Mouse (Mus musculus) olfactory bulb, adult 2 months (tissue): ENCODE measurements at regions not wholly inside any gene's neighbourhood (a gene's known extent, or its start where the extent isn't known, plus 50 kb on each side); places are given as distances from the start of the nearest gene placed in this dataset.

Experiments used
- CTCF ChIP-seq: fragments of 200-500 bp; IDR thresholded peaks from 2 replicates; pipeline ENCODE4 v1.5.1; 2012; ENCODE audit warnings: low read depth, mild to moderate bottlenecking, low read length, moderate library complexity; ENCODE audit not compliant: insufficient read depth
- POLR2A ChIP-seq: fragments of 200-500 bp; IDR thresholded peaks from 2 replicates; pipeline ENCODE4 v1.6.1; 2012; ENCODE audit warnings: mild to moderate bottlenecking, low read depth, low read length, moderate library complexity; ENCODE audit not compliant: insufficient read depth

- no peak for TF ChIP-seq CTCF
- no peak for TF ChIP-seq POLR2A
Observed at GRCm38 (mm10) chr4:55732006-55732405, 199.7 kb upstream of the Klf4 start.
